Mouse (Mus musculus) heart, adult 11 months (tissue): ENCODE results near the gene Khsrp.
"Not testable (repeated sequence)": the region's sequence is repeated elsewhere in the genome, so short reads cannot be mapped to it uniquely, and the experiment has no call there.

Experiments used
- DNase-seq: peaks from one replicate; pipeline ENCODE4 v3.0.0; 2022

The Khsrp gene

GRCm38 (mm10) chr17:57030931-57031660 lies at the start of gene Khsrp:
Gene Khsrp, minus strand, starts transcription at chr17:57031522.
- peak; percentile 96 for DNase-seq

GRCm38 (mm10) chr17:57079919-57080318 lies 48.6 kb upstream of the Khsrp start:
- no peak for DNase-seq

GRCm38 (mm10) chr17:57078336-57078735 lies 47.0 kb upstream of the Khsrp start, which contains the start of gene Dennd1c:
Gene Dennd1c, minus strand, starts transcription at chr17:57078514.
- peak; percentile 96 for DNase-seq

- no peak for DNase-seq
Observed at GRCm38 (mm10) chr17:57076916-57077315, 45.6 kb upstream of the Khsrp start.

DNA sequence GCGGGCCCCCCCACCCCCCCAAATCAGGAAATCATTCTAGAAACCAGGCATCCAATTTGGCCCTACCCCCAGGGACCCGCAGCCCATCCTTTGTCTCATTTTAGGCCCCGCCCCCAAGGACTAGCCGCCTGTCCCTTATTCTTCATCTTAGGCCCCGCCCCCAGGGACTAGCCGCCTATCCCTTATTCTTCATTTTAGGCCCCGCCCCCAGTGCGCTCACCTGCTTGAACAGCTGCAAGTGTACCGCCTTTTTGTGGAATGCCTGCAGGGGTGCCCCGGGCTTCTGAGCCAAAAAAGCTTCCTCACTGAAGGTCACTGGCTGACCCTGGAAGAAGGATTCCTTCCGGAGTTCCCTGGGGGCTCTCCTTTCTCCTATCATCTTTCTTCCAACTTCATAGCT lies 39.4 kb upstream of the Khsrp start:
- DNase-seq, result no peak

DNA sequence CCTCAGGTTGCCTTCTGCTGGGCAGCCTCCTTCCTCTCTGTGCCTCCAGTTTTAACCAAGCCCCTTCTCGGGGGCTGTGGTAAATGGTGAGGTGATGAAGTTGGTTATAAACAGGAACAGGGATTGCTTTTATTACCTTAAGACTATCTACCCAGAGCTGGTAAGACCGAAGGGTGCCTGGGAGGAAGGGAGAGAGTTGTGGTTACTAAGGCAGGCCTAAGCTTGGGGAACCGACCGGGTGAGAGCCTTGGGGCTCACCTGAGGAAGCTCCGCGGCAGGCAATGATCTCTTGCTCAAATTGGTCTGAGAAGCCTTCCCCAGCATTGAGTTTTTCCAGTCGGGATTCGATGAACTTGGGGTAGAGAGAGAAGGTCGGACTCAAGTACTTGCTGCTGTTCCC lies 39.0 kb upstream of the Khsrp start:
- no peak for DNase-seq

DNA sequence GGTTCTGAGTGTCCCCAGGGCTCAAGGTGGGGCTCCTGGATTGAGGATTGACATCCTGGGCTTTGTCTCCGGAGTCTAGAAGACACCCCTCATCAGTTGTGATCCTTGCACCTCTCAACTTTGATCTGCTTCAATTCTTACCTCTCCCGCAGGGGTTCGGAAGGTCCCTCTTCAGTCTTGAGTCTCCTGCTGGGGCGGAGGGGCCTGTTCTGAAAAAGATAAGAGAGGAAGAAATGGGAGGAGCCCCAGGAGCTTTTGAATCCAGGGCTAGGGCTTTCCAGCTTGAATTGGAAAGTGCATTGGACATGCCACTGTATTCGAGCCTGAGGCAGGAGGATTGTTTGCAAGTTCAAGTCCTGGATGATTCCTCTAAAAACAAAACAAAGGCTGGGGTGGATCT lies 35.6 kb upstream of the Khsrp start:
- no peak for DNase-seq

GRCm38 (mm10) chr17:57063031-57063430 lies 31.7 kb upstream of the Khsrp start:
- no peak for DNase-seq

- peak; percentile 89 for DNase-seq
Observed at GRCm38 (mm10) chr17:57062548-57062947, 31.2 kb upstream of the Khsrp start.

DNA sequence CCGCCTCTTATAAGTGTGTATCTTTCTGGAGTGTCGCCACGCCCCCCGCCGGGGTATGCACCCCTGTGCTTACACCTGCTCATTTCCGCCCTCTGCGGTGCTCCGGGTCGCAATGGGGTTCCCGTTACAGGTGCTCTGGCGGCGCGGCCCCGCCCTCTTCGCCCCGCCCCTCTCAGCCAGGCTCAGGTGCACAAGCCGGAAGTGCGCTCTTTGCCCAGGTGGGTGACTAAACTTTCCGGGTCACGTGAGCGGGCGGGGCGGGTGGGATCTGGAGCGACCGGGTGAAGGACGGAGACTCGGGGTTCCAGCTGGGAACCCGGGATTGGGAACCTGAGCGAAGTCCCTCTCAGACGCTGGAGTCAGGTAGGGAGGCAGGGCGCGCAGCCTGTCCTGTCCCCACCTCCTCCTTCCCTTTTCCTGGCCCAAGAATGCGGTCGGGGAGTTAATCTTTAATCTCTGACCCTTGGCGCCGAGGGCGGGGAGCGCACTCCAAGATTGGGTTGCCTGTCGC lies 30.7 kb upstream of the Khsrp start:
- peak; percentile 91 for DNase-seq

DNA sequence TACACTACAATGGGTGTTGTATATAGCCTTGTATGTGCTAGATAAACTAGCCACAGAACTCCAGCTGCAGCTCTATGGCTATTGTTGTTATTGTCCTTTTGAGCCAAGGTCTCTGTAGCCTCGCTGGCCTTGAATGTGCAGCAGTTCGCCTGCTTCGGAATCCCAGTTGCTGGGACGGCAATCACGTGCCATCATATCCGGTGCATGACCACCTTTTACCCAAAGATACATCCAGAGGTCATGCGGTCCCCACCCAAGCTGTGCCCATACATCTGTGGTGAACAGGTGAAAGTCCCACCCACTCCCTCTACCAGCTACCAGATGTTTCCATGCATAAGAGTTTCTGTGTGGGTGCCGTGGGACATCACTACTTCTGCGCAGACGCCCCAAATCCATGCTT lies 29.7 kb upstream of the Khsrp start:
- DNase-seq, result peak; percentile 91

- peak; percentile 100 for DNase-seq
Observed at GRCm38 (mm10) chr17:57060231-57060801, 29.0 kb upstream of the Khsrp start.

DNA sequence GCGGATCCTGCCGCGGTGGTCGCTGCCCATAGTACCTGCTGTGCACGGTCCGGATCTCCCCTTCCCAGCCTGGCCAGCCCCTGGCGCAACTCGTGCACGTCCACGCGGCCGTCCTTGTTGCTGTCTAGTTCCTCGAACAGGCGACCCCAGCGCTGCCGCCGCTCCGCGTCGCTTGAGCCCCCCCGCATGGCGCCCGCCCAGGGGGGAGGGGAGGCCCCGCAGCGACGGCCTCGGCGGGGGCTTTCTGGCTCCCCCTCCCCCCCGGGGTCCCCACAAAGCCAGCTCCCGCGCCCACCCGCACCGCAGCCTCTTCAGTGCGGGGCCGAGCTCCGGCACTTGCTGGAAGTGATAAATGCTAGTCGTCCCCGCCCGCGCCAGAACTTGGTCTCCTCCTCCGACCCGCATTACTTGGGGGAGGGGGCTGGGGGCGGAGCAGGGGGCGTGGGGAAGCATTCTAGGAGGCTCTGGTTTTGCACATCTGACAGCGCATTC lies 28.2 kb upstream of the Khsrp start, which contains the start of gene Slc25a23:
TSS of gene Slc25a23 (minus strand) at position 378 of the 492 bp plus-strand sequence.
- DNase-seq, result peak; percentile 98

- DNase-seq, result peak; percentile 96
Observed at GRCm38 (mm10) chr17:57058891-57059485, 27.7 kb upstream of the Khsrp start, which contains the start of gene Crb3. Gene Crb3, plus strand, starts transcription at chr17:57059105.

GRCm38 (mm10) chr17:57056246-57056645 lies 24.9 kb upstream of the Khsrp start:
- no peak for DNase-seq

DNA sequence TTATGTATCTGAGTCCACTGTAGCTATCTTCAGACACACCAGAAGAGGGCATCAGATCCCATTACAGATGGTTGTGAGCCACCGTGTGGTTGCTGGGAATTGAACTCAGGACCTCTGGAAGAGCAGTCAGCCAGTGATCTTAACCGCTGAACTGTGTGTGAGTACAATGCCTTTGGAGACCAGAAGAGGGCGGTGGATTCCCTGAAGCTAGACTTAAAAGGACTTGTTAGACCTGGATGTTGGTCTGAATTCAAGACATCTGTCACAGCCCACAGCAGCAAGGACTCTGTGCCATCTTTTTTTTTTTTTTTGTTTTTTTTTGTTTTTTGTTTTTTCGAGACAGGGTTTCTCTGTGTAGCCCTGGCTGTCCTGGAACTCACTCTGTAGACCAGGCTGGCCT lies 20.4 kb upstream of the Khsrp start:
- not testable (repeated sequence) for DNase-seq

- DNase-seq, result no peak
Observed at GRCm38 (mm10) chr17:57048816-57049215, 17.5 kb upstream of the Khsrp start.

- no peak for DNase-seq
Observed at GRCm38 (mm10) chr17:57047406-57047805, 16.1 kb upstream of the Khsrp start.

- DNase-seq, result no peak
Observed at GRCm38 (mm10) chr17:57041554-57041953, 10.2 kb upstream of the Khsrp start, which contains the start of gene Slc25a41. Gene Slc25a41, minus strand, starts transcription at chr17:57041654.

DNA sequence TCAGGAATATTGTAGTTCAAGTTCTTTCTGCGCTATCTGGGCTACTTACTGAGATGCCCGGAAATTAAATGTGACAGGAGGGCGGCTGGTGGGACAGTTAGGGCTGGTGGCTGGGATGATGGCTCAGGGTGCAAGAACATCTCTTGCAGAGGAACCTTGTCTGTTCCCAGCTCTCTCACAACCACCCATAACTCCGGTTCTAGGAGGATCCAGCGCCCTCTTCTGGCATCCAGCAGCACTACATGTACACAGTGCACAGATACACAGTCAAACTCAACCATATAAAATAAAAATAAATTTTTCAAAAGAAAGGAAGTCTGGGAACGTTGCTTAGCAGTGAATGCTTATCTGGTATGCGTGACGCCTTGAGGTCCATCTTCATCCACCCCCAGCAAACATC lies 7.7 kb upstream of the Khsrp start:
- DNase-seq, result no peak

DNA sequence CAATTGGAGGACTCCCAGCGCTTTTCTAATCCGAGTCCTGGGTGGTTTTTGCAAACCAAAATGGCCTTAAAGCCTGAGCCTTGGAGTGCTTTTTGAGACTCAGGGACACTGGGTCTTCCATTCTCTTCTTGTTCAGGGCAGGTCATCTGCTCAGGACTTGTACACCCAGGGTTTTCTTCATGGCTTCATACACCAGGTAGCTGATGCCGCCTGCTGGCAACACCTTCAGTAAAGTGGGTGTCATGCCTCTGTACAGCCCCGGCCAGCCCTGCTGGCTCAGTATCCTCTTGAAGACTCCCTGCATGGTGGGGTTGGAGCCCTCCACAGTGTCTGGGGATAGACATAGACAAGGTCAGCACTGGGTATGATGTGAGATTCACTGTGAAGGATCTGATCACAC lies 1.5 kb upstream of the Khsrp start:
- no peak for DNase-seq

- DNase-seq, result peak; percentile 100
Observed at GRCm38 (mm10) chr17:57031661-57032420, 519 bp upstream of the Khsrp start.

DNA sequence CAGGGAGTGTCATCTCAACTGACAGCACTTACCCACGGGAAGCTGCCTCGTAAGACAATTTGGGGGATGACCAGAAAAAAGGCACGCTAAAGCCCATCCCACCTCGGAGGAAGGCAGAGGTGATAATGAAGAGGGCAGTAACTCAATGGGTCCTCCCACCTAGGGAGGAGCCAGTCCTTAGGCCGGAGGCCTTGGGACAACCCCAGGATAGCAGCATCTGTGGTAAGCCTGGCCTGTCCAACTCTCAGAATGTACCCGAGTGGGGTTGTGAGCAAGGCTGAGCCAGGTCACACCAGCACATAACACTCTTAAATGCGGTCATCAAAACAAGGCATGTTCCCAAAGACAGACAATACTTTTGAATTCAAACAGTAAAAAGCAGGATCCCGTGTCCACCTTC lies 1.6 kb downstream of the Khsrp start:
- peak; percentile 94 for DNase-seq
